Mouse (Mus musculus): ENCODE data around the gene Tfeb.

DNA sequence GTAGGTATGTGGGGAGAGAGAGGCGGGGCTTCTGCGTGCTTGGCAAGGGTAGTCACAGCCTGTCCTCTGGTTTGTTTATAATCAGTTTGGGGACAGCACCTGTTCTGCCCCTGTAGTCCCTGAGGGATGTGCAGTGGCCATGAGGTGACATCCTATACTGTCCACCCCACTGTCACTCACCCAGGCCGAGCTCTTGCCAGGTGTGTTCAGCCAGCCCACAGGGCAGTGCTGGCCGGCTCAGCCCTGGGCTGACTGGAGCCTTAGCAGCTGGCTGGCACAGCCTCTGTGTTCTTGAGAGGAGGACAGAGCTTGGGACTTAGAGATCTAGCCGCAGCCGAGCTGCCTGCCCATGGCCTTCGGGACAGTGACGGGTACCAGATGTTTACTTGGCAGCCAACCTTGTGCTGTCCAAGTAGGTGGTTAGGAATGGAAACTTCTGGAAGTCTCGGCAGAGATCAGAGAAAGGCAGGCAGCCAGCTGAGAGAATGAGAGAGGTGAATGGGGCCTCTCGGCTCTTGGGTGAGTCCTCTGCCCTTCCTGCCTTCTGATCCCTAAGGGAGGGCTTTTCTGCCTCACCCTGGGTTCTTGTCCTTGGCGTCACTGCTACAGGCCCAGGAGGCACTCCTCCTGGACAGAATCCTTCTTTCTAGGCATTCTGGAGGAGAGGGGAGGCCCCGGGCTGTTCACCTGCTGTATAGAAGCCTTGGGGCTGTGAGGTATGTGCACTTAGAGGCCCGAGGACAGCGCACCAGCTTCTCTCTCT lies 12.1 kb downstream of the Tfeb start:
- no peak for TF ChIP-seq CTCF (IDR thresholded peaks at IDR 0.05; ENCODE audit: low read depth)
- no peak for TF ChIP-seq EP300 (IDR thresholded peaks at IDR 0.05; ENCODE audit: low read depth)

Data from liver, postnatal 0 days (tissue).